Mouse (Mus musculus) embryonic facial prominence, embryonic 10.5 days (tissue): ENCODE measurements around the gene Recql. TPM values are rescaled to one million over a fixed set of nuclear protein-coding genes. Genes with fewer than 3 reads are reported as not detected.

Source experiments
- DNase-seq: peaks from one replicate; pipeline ENCODE4 v3.0.0-alpha.2; 2017; ENCODE audit warnings: low spot score
- H3K27ac ChIP-seq: fragments of 300-500 bp; sonication (generic); replicated peaks from 2 replicates; pipeline ENCODE4 v1.5.1; 2016; ENCODE audit warnings: mild to moderate bottlenecking
- H3K27me3 ChIP-seq: fragments of 300-500 bp; sonication (generic); replicated peaks from 2 replicates; pipeline ENCODE4 v1.6.1; 2016; ENCODE audit warnings: low read depth, mild to moderate bottlenecking; ENCODE audit not compliant: poor library complexity, severe bottlenecking
- H3K36me3 ChIP-seq: fragments of 300-500 bp; sonication (generic); replicated peaks from 2 replicates; pipeline ENCODE4 v1.6.1; 2016; ENCODE audit warnings: mild to moderate bottlenecking, moderate library complexity
- H3K4me1 ChIP-seq: fragments of 300-500 bp; sonication (generic); 2 replicates; pipeline ENCODE4 v1.6.1; 2016
- H3K4me3 ChIP-seq: fragments of 300-500 bp; sonication (generic); 2 replicates; pipeline ENCODE4 v1.5.1; 2016; ENCODE audit warnings: mild to moderate bottlenecking, moderate library complexity
- H3K9me3 ChIP-seq: fragments of 300-500 bp; sonication (generic); 2 replicates; pipeline ENCODE4 v1.6.1; 2016; ENCODE audit warnings: mild to moderate bottlenecking
- WGBS: fragments of 180-500 bp; shearing (Covaris S2); methylation state at CpG from one replicate; pipeline ENCODE4 v1.1.7; 2016; 5-methylcytosine and 5-hydroxymethylcytosine counted together
- polyA plus RNA-seq: library from polyadenylated mRNA; unstranded; fragments of >200 nt; fragmentation: Nextera tagmentation; extraction: Ambion mirVana; gene quantifications from 2 replicates; pipeline ENCODE4 v1.2.1, GENCODE M21; 2016

The Recql gene
- polyA plus RNA-seq, 1 experiment from 2014 or later: 34.3 TPM

GRCm38 (mm10) chr6:142314285-142314684 is 72.6 kb downstream of the Recql start:
- no peak overlapping the region for H3K4me3 ChIP-seq
- H3K36me3 ChIP-seq: no peaks in the 10 kb centered on the region
- H3K27ac ChIP-seq: no peak overlapping the region
- H3K9me3 ChIP-seq: peaks cover 5% of the 10 kb centered on the region
- 81% methylated on average over 5 of the region's 5 CpGs for WGBS
- no peaks in the 10 kb centered on the region for H3K4me1 ChIP-seq
- H3K27me3 ChIP-seq: no peaks in the 10 kb centered on the region
- DNase-seq: no peak

GRCm38 (mm10) chr6:142305076-142305475 is 81.8 kb downstream of the Recql start:
- H3K27me3 ChIP-seq: no peaks in the 10 kb centered on the region
- peaks cover 5% of the 10 kb centered on the region for H3K9me3 ChIP-seq
- DNase-seq: no peak
- no peaks in the 10 kb centered on the region for H3K36me3 ChIP-seq
- H3K4me3 ChIP-seq: no peak overlapping the region
- H3K4me1 ChIP-seq: no peaks in the 10 kb centered on the region
- no peak overlapping the region for H3K27ac ChIP-seq

Other genes starting within 250 kb of the Recql start
- gene Slco1a6, start 178.6 kb downstream of the Recql start, polyA plus RNA-seq: not detected in 2 replicates
- gene Iapp, start 88.7 kb downstream of the Recql start, polyA plus RNA-seq: 0.24 TPM in 1 of 2 replicates, not detected in the other
- 0.35 and 0.51 TPM in 2 replicates for gene Slco1a5, start 64.1 kb downstream of the Recql start, polyA plus RNA-seq
- gene Pyroxd1, start 41.4 kb downstream of the Recql start, polyA plus RNA-seq: 17.4 and 20.6 TPM in 2 replicates
- 120 and 126 TPM in 2 replicates for gene Golt1b, start 134 bp upstream of the Recql start, polyA plus RNA-seq
- 1.1 TPM in 2 replicates for gene Spx, start 26.4 kb upstream of the Recql start, polyA plus RNA-seq
- not detected in 2 replicates for gene Gys2, start 86.0 kb upstream of the Recql start, polyA plus RNA-seq
- 545 and 577 TPM in 2 replicates for gene Ldhb, start 120.9 kb upstream of the Recql start, polyA plus RNA-seq
- gene Kcnj8, start 184.5 kb upstream of the Recql start, polyA plus RNA-seq: 0.59 and 1.00 TPM in 2 replicates